Mouse (Mus musculus) T-helper 1 cell (primary cell): ENCODE results near the gene Tmem30b.

Experiments
- in situ Hi-C: fragments of 300-600 bp; cut with MboI, MseI; formaldehyde crosslinking; loops from one replicate; pipeline ENCODE4 v1.15.1; 2025; ENCODE audit warnings: high pct_unique_total_duplicates

The Tmem30b gene

GRCm38 (mm10) chr12:73546086-73546711, at the start of gene Tmem30b:
Tmem30b (minus strand) TSS chr12:73546392.
- in situ Hi-C loops, result loop anchor here (10.0 kb wide), 1 partner anchor 1711 kb away; the partner anchor contains the start of gene Daam1

DNA sequence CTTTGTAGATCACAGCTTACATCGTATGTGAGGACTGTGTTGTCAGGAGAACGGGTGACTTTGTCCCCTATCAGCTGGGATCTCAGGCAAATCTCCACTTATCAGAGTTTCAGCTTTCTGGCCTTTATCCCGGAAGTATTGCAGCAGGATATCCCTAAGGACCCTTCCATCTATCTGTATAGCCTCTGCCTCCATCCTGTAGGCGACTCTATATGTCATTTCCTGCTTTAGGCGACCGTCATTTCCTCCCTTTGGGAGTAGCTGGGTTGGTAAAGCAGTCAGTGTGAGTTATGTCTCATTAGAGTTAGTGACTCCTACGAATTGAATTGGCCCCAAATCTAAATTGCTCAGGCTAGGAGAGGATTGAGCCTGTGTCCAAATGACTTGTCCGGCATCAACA, 49.0 kb upstream of the Tmem30b start:
- in situ Hi-C loops, result loop anchor here (10.0 kb wide), 1 partner anchor 50 kb away; no protein-coding TSS in a partner anchor

DNA sequence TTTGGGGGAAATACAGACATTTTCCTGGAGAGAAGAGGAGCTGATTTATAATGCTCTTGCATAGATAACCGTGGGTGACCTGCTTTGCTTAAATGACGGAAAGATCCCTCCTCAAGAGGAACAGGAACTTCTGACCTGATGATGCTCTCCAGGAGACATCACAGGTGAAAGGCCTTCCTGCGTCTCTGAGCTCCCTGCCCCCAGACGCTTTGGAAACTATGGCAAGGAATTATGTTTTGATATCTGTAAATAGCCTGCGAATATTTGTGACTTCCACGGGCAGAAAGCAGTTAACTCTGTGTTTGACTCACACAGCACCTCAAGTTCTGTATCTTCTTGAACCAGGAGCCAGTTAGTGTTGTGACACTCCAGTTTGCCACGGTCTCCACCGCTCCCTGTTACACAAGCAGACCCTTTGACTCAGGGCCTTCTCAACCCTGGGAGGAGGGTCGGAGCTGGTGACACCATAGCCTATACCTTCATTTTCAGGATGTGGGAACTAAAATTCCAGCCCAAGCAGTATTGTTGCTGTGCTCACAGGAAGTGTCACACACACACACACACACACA, 48.1 kb upstream of the Tmem30b start:
- in situ Hi-C loops, result loop anchor here (10.0 kb wide), 1 partner anchor 51 kb away; no protein-coding TSS in a partner anchor

GRCm38 (mm10) chr12:73593021-73593798, 47.0 kb upstream of the Tmem30b start:
- in situ Hi-C loops, result loop anchor here (10.0 kb wide), 1 partner anchor 52 kb away; no protein-coding TSS in a partner anchor

DNA sequence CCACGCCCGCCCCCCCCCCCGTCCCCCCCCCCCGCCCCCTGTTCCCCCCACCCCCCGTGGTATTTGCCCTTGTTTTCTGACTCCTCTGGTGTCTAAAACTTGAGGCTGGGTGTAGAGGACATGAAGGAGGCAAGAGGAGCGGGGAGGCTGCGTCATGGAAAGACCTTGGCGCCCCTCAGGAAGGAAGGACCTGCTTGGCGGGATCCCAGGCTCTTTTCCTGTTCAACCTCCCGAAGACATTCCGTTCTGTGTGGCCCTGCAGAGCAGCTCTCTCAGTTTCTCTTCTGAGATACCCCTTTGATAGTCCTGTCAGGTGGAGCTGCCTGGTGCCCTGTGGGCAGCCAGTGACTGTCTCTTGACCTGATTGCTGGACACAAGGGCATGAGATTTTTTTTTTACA, 45.4 kb upstream of the Tmem30b start:
- in situ Hi-C loops, result loop anchor here (10.0 kb wide), 1 partner anchor 53 kb away; no protein-coding TSS in a partner anchor

- in situ Hi-C loops, result loop anchor here (10.0 kb wide), 1 partner anchor 54 kb away; no protein-coding TSS in a partner anchor
Measured at GRCm38 (mm10) chr12:73590627-73591276, 44.6 kb upstream of the Tmem30b start.

- in situ Hi-C loops, result no loop called here
Measured at GRCm38 (mm10) chr12:73587262-73587661, 41.1 kb upstream of the Tmem30b start.

DNA sequence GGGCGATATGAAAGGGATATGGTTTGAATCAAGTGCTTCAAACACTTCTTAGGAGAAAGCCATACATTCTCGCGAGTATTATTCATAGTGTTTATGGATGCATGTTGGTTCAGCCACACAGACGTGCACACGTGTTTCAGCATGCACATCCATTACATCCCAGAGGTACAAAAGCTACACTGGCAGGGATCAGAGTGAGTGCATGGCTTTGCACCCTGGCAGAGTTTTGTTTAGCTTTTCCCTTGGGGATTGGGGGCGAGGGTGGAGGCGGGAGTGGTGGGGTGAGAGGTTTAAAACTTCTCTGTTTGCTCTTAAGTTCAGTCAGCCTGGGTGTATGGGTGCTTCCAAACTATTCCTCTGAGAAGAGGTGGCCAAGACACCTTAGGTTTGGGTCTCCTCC, 39.7 kb upstream of the Tmem30b start:
- in situ Hi-C loops, result no loop called here

GRCm38 (mm10) chr12:73585241-73585801, 39.1 kb upstream of the Tmem30b start:
- in situ Hi-C loops, result no loop called here

DNA sequence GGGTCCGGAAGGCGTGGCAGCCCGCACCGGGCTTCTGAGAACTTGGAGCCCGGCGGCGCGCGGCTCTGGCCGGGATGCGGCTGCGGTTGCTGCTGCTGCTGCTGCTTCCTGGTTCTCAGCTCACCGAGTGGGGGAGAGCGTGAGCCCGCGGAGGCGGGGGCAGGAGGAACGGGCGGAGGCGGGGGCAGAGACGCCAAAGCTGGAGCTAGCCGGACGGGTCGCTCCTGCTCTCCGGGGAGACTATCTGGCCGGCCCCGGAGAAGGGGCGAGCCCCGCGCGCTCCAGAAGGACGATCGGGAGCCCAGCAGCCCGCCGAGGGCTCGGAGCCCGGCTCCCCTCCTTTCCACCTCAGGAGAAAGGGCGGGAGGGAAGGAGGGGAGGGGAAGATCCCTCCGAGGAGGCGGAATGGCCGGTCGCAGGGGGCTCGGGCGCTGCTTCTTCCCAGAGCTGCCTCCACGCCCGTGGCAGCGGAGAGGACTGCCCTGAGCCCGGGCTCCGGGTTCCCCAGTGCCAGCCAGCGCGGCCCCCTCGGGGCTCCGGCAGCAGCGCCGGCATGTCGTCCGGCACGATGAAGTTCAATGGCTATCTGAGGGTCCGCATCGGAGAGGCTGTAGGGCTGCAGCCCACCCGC, 38.5 kb upstream of the Tmem30b start, which contains the start of gene Prkch:
Gene Prkch, plus strand, starts transcription at position 187 of the 631 bp plus-strand sequence.
- in situ Hi-C loops, result no loop called here

GRCm38 (mm10) chr12:73583813-73584609, 37.8 kb upstream of the Tmem30b start:
- in situ Hi-C loops, result no loop called here

- in situ Hi-C loops, result no loop called here
Measured at GRCm38 (mm10) chr12:73583318-73583717, 37.1 kb upstream of the Tmem30b start.

DNA sequence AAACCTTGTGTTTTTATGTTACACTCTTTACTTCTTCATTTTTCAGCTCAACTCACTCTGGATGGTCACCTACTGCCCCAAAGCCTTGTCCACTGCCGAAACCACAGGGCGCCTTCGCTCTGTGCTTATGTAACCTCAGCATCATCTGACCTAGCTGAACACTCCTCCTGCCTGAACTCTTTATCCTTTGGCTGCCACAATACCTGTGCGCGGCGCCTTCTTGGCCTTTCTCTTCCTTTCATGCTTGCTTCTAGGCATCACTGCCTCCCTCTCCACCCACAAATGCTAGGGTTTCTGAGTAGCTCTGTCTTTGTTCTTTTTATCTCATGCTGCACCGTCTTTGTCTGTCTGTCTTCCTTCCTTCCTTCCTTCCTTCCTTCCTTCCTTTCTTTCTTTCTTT, 34.6 kb upstream of the Tmem30b start:
- in situ Hi-C loops, result no loop called here

- in situ Hi-C loops, result no loop called here
Measured at GRCm38 (mm10) chr12:73578141-73578540, 31.9 kb upstream of the Tmem30b start.

DNA sequence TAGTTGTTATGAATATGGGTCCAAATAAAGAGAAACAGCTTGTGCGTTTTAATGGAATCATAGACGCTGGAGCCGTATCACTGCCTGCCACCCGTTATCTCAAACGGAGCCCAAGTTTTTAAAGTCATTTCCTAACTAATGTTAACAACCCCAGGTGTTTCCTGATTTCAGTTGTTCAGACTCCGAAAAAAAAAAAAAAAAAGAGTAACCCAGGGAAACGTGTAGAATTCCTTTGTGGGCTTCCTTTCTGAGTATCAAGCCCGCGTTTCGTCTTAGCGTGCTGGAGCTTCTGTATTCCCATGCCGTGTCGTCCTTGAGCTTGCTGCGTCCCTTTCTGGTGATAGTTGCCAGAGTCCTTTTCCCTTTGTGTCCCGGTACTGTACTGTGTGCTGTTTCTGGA, 28.4 kb upstream of the Tmem30b start:
- in situ Hi-C loops, result loop anchor here (25.0 kb wide), 1 partner anchor 363 kb away; the partner anchor contains the start of gene Gm49321

GRCm38 (mm10) chr12:73565620-73565969, 19.4 kb upstream of the Tmem30b start:
- in situ Hi-C loops, result loop anchor here (5.0 to 25.0 kb wide), 2 partner anchors 132 to 372 kb away; partner anchors contain the start of gene Gm49321

- in situ Hi-C loops, result loop anchor here (5.0 to 25.0 kb wide), 2 partner anchors 132 to 372 kb away; partner anchors contain the start of gene Gm49321
Measured at GRCm38 (mm10) chr12:73564795-73565619, 18.8 kb upstream of the Tmem30b start.

DNA sequence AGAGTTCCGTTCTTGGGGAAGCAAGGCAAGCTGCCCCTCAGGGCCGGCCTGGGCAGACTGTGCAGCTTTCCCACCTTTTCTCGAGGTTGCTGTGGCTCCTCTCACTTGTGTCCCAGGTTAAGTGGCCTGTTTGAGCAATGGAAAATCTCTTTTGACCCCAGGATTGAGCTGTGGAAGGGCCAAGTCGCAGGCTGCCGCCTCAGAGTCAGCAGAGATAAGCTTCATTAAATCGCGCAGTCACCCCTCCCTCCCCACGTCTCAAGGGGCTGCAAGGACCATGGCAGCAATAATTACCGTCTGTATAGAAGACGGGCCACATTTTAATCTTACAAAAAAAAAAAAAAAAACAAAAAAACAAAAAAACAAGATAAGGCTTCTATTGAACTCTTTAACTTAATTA, 18.0 kb upstream of the Tmem30b start:
- in situ Hi-C loops, result loop anchor here (25.0 kb wide), 1 partner anchor 373 kb away; the partner anchor contains the start of gene Gm49321

DNA sequence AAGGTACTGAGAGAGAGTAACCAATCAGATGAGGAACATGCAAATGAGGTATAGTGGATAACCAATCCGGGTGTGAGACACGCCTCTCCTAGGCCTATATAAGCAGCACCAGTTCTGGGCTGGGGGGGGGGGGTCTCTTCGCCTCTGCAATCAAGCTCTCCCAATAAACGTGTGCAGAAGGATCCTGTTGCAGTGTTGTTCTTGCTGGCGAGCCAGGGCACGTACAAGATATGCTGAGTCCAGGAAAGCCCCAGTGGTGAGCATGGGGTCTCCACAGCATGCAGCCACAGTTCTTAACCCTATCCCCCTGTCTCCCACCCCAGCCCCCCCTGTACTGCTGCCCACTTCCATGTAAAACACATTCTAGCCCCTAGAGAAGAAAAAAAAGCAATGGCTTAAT, 16.9 kb upstream of the Tmem30b start:
- in situ Hi-C loops, result loop anchor here (25.0 kb wide), 1 partner anchor 374 kb away; the partner anchor contains the start of gene Gm49321
